Comparison of ENCODE assay signal across 8 mouse cellular contexts in the genomic region with DNA sequence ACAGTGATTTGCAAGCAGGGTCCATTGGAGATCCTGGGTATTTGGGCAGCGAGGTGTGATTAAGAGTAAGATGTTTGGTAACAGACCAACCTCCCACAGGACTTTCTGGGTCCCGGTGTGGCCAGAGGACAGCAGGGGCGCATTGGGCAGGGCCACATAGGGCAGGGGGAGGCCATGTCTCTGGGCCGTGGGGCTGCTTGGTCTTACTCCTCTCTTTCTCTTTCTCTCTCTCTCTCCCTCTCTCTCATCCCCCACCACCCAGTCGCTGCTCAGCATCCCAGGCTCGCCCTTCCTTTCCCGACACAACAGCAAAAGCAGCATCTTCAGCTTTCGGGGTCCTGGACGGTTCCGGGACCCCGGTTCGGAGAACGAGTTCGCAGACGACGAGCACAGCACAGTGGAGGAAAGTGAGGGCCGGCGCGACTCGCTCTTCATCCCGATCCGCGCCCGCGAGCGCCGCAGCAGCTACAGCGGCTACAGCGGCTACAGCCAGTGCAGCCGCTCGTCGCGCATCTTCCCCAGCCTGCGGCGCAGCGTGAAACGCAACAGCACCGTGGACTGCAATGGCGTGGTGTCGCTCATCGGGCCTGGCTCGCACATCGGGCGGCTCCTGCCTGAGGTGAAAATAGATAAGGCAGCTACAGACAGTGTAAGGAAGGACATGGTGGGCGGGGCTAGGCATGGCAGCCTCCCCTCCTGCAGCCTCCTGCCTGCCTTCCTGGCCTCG.
DNase-seq lines count a peak whose midpoint lies in the region; ATAC-seq and TF ChIP-seq lines count a peak whose summit lies in the region.

No protein-coding gene starts in this region.

- DNase-seq in cerebellum, adult 11-12 months: peak; percentile 16
- DNase-seq in cerebellum, adult 8-10 months: no peak
- peak; percentile 48 for DNase-seq in ES-CJ7 (ENCODE audit: low read depth, low spot score)
- DNase-seq in embryo, embryonic 10.5 days (ENCODE audit: low spot score): peak; percentile 77
- peak; percentile 6 for DNase-seq in heart, postnatal 0 days (ENCODE audit: low spot score)
- DNase-seq in layer of hippocampus, postnatal 25 days (ENCODE audit: extremely low spot score in 1 of 2, low spot score in 1 of 2): peak; percentile 46 to 52
- DNase-seq in right cerebral cortex, adult 18-20 months: peak; percentile 61

- H3K27ac ChIP-seq in heart, postnatal 0 days (ENCODE audit: low read depth): no peak overlapping the region

- 0 out of 2 replicates have a peak overlapping the region, but pooled peaks have one; percentile 9 for H3K9ac ChIP-seq in heart, postnatal 0 days (replicated peaks; ENCODE audit: low read depth, low read length)

- peak; percentile 9; the same call in 1 of the 2 replicates for TF ChIP-seq CTCF in heart, postnatal 0 days (IDR thresholded peaks at IDR 0.05; ENCODE audit: low read depth)

- H3K36me3 ChIP-seq in heart, postnatal 0 days (replicated peaks; ENCODE audit: control insufficient read depth, insufficient read depth, low read length): no peaks in the 10 kb centered on the region

- peak; percentile 44; the same call in 1 of the 2 replicates for ATAC-seq in heart, postnatal 0 days (ENCODE audit: insufficient read depth, low read depth)
- peak; percentile 43; the same call in 1 of the 2 replicates for ATAC-seq in megakaryocyte, adult 5-6 weeks (ENCODE audit: poor library complexity, severe bottlenecking)

- WGBS in heart, postnatal 0 days: under 1% methylated on average over 43 of the region's 46 CpGs

- peak overlapping the region; percentile 67 for H3K4me2 ChIP-seq in heart, postnatal 0 days (ENCODE audit: low read depth, low read length)

- no peak for TF ChIP-seq EP300 in heart, postnatal 0 days (IDR thresholded peaks at IDR 0.05; ENCODE audit: low read depth)

- peaks cover 39% of the 10 kb centered on the region for H3K27me3 ChIP-seq in heart, postnatal 0 days (ENCODE audit: control insufficient read depth, insufficient read depth, low read length)

- H3K9me3 ChIP-seq in heart, postnatal 0 days (replicated peaks; ENCODE audit: control insufficient read depth, low read length): no peaks in the 10 kb centered on the region

- H3K4me1 ChIP-seq in heart, postnatal 0 days (ENCODE audit: control insufficient read depth, insufficient read depth): no peaks in the 10 kb centered on the region

- peak overlapping the region; percentile 43 for H3K4me3 ChIP-seq in heart, postnatal 0 days (ENCODE audit: low read depth, low read length)
